Mouse (Mus musculus) lung, postnatal 4 days (tissue): Measurements from ENCODE around the gene Pus7.
"Not testable (repeated sequence)": the region's sequence is repeated elsewhere in the genome, so short reads cannot be mapped to it uniquely, and the experiment has no call there.

Source experiments
- DNase-seq, 2 experiments: peaks; one replicate each; pipeline ENCODE4 v3.0.0; 2021

Pus7 gene

DNA sequence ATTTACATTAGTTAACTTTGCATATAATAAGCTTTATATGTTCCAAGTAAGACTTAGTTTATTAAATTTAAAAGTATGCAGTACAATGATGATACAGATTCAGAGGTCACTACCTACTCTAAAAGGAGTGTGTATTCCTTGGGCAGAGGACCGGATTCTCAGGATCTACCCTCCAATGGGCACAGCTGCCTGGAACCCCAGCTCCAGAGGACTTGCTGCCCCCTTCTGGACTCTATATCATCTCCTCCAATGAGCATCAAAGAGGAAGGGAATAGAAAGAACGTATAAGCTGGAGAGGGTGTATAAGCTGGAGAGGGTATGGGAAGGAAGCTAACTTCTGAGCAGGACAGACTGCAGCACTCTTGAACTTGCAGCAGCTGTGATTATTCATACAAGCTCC lies 33.6 kb downstream of the Pus7 start:
- DNase-seq = no peak

DNA sequence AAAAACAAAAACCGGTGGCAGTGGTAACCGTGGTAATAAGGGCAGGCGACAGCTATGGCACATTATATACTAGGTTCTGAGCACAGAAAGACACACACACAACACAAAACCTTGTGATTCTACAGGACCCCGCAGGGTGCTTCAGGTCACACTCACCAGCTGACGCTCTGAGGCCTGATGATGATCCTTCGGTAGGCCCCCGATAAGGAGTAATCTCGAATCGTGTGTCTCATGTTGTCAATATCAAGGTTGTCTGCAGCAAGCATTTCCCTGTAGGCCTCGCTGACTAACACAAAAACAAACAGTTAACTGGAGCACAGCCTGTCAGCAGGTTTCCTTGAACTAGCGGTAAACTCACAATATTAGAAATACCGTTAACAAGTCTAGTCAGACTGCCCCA lies 40.2 kb downstream of the Pus7 start:
- DNase-seq = no peak

- DNase-seq = no peak
These were observed 46.4 kb downstream of the Pus7 start for GRCm38 (mm10) chr5:23737111-23737510.

DNA sequence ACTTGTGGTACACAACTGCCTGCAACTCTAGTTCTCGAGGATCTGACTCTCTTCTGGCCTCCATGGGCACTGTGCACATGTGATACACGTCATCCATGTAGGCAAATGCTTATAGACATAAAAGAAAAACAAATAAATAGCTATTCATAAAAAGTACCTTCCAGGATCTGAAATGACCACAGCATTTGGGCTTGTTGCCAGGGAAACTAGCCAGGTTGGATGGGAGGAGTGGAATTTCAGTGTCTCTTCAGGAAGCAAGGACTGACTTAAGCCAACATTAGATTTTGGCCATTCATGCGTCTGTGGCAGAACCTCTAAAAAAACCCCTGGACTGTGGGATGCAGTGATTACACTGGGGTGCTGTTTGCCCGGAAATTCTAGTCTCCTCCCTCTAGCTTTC lies 47.1 kb downstream of the Pus7 start:
- no peak for DNase-seq

DNA sequence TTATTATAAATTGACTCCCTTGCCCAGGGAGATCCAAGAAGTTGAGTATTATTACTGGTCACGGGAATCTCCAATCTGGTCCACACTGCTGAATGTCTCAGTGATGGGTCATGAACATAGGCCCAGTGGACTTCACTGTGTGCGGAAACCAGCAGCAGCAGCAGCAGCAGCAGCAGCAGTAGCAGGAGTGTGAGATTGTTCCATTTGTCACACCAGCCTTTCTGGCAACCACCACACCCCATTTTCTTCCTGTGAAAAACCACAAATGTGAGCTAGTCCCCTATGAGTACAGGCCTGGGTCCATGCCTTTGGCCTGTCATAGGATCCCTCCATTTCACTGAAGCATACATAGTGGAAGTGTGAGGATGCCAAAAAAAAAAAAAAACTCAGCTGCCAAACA lies 61.6 kb downstream of the Pus7 start:
- DNase-seq = no peak

DNA sequence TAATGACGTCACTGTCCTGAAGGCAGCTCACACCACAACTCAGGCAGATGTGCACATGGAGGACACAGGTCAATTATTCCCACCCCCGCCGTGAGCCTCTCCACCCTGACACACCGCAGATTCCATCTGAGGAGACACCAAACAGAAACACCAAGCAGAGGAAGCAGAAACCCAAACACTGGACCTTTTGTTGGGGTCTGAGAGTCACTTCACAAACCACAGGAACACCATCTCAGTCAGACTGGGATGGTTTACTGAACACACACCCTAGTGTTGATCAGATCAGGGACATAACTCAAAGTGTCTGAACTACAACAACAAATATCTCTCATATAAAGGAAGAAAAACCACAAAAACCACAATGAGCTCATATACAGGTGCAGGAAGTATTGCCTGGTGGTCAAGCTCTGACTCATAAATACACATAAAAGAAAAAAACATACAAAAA lies 64.6 kb downstream of the Pus7 start:
- DNase-seq = no peak

DNA sequence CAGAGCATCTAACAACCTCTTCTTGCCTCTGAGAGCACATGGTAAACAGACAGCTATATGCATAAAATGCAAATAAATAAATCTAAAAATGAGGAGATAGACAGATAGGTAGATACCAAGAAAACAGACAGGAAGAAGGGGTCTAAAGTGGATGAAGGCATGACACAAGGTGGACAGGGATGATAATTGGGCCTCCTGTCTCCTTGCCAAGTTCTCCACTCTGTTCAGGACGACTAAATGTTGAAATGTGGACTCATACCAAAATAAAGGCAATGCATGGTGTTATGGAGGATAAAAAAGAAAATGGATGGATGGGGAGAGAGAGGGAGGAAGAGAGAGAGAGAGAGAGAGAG lies 65.4 kb downstream of the Pus7 start:
- no peak for DNase-seq

GRCm38 (mm10) chr5:23717469-23718181 lies 65.9 kb downstream of the Pus7 start:
- no peak for DNase-seq

GRCm38 (mm10) chr5:23713401-23714335 lies 69.8 kb downstream of the Pus7 start:
- no peak for DNase-seq

DNA sequence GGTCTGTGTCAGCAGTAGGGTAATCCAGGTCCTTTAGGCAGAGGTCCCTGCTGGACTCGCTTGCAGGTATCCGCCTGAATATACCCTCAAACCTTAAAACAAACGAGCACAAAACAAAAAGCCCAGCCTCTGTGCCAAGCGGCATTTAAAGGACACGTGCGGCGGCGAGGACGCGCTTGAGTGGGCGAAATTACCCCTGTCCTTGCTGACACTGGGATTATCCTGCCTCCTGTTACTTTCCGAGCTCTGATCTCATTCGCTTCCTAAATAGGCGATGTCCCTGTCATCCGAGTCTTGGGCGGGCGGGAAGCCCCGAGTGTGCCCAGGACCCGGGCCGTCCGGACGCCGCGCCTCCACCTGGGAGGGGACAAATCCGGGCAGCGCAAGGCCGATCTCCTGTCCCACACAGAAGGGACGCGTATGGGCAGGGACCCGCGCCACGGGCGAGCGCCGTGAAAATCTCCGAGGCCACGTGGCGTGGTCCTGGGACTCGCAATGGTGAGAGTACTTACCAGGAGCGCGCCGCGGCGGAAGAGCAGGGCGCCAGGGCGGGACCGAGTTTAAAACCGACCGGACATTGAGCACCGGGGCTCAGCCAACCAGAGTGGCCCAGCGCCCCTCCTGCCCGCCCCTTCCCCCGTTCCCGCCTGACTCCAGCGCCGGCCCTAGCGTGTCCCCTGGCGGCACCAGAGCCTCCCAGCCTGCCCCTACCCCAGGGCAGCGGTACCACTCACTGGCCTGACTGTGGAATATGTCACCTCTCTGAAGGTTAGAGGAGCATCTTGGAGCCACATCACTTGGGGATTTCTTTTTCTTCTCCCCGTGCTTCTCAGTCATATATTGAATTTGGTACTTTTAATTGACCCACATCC lies 71.1 kb downstream of the Pus7 start:
- peak; percentile 89 for DNase-seq

- DNase-seq = peak in 1 of 2 experiments; percentile 28
These were observed 71.8 kb downstream of the Pus7 start for GRCm38 (mm10) chr5:23711671-23712129.

DNA sequence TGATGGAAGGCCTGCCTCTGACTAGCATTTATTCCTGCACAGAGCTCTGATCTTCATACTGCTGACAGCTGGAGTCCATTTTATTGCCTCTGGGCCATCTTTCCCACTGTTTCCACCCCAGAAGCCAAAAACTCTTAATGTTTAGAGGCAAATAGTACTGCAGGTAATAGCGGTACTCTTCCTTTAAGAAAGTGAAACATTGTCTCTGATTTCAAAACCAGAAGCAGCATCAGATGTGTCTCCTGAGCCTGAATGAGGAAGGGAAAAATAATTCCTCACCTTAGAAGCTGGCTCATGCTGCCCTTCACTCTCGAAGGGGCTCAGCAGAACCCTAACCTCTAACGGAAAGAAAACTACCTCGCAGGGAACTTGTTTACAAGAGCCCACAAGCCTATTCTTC lies 72.3 kb downstream of the Pus7 start:
- DNase-seq = no peak

DNA sequence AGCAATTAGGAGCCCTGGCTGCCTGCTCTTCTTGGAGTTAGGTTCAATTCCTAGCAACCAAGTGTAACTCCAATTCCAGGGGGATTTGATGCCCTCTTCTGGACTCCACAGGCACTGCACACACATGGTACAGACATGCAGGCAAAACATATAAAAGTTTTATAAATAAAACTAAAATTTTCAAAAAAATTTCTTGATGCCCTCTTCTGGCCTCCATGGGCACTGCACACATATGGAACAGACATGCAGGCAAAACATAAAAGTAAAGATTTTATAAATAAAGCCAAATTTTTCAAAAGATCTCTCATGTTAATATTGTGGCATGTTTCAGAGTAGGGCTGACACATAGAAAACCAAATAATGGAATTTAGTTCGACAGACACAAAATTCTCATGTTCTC lies 73.8 kb downstream of the Pus7 start:
- no peak for DNase-seq

DNA sequence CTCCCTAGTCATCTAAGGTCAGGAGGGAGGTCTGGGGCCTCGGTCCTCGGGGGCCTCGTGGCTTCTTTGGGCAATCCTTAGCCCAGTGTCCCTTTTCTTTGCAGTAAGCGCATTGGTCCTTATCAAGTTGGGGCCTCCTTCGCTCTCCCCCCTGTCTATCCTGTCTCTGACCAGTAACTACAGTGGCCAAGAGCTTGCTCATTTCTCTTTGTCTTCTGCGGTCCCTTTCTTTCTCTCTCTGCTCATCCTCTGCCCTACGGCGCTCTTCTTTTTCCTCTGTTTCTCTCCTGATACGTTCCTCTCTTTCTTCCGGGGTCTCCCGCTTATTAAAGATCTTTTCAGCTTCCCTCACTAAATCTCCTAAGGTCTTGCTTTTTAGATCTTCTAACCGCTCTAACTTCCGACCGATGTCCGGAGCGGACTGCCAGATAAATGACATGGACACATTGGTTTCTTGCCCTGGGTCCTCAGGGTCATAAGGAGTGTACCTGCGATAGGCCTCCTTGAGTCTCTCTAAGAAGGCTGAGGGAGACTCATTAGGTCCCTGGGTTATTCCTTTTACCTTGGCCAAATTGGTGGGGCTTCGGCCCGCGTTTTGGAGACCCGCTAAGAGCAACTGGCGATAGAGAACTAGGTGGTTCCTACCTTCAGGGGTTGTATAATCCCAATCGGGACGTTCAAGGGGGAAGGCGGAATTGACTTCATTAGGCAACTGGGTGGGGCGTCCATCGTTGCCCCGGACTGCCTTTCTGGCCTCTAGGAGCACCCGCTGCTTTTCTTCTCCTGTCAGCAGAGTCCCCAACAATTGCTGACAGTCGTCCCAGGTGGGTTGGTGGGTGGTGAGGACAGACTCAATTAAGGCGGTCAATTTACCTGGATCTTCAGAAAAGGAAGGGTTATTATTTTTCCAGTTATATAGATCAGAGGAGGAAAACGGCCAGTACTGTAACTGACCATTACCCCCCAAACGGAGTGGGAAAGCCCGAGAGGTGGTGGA lies 76.6 kb downstream of the Pus7 start:
- DNase-seq = not testable (repeated sequence)

GRCm38 (mm10) chr5:23697457-23697856 lies 86.1 kb downstream of the Pus7 start:
- no peak for DNase-seq
